Mouse (Mus musculus) cerebellum, adult 2 months (tissue): ENCODE results near the gene Ggta1.

ENCODE experiments used
- CTCF ChIP-seq: fragments of 200-500 bp; IDR thresholded peaks from 2 replicates; pipeline ENCODE4 v1.5.1; 2011; ENCODE audit warnings: low read depth, mild to moderate bottlenecking, control low read depth, low read length, moderate library complexity, borderline replicate concordance; ENCODE audit not compliant: insufficient read depth
- POLR2A ChIP-seq: fragments of 200-500 bp; IDR thresholded peaks from 2 replicates; pipeline ENCODE4 v1.6.1; 2011; ENCODE audit warnings: low read length, control low read depth, borderline replicate concordance; ENCODE audit not compliant: insufficient read depth

DNA sequence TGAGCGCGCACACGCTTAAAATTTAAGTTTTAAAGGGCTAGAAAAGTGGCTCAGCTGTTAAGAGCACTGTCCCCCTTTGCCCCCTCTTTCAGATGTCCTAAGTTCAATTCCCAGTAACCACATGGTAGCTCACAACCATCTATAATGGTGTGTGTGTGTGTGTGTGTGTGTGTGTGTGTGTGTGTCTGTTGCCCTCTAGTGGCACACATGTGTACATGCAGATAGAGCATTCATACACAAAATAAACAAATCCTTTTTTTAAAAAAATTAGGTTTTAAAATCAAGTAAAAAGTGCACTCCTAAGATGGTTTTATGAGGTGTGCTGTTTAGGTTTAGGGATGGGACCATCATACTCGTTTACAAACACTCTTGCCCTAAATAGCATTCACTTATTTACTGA, 49.2 kb upstream of the Ggta1 start:
- TF ChIP-seq CTCF (no peak), POLR2A (no peak)
